Mouse (Mus musculus): ENCODE measurements around the gene Adap2.

DNA sequence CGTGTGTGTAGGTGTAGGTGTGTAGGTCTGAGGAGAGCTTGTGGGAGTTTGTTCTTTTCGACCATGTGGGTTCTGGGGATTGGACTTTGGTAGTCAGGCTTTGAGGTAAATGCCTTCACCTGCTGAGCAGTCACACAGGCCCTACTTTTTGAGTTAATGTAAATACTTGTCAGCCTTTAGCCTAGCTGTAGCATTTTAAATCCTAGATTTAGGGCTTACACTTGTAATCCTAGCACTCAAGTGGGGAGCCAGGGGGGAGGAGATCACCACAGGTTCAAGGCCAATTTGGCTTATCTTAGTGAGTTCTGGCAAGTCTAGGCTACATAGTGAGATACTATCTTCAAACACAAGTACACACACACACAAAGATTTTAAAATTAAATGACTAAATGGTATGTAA is 58.4 kb downstream of the Adap2 start:
- no peak for TF ChIP-seq POLR2A (IDR thresholded peaks at IDR 0.05; ENCODE audit: insufficient read depth, low read depth, low read length)
- no peak for TF ChIP-seq CTCF (IDR thresholded peaks at IDR 0.05; ENCODE audit: insufficient read depth, low read depth, low read length)
